Mouse (Mus musculus) right cerebral cortex, adult 2 months (tissue): ENCODE results near the gene Arhgap18.

ENCODE experiments used
- DNase-seq, 2 experiments: peaks; one replicate each; pipeline ENCODE4 v3.0.0; 2021 to 2022; ENCODE audit warnings: low spot score in 2 of 2

Gene Arhgap18

DNA sequence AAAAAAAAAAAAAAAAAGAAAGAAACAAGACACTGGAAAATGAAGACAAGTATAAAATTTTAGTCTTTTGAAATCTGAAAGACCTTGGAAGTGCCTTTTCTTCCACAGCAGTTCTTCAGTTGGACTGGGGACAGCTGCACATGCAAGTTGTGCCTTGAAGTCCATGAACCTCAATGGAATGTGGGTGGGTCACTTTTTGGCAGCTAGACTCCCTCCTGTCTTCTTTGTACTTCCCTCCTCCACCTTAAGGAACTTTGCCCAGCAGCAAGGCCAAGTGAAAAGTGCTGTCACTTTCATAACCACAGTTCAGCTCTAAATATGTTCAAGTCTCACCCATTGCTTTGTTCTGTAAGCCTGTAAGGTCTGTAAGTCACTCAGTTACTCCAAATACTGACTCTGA, 23.2 kb downstream of the Arhgap18 start:
- DNase-seq, result no peak

DNA sequence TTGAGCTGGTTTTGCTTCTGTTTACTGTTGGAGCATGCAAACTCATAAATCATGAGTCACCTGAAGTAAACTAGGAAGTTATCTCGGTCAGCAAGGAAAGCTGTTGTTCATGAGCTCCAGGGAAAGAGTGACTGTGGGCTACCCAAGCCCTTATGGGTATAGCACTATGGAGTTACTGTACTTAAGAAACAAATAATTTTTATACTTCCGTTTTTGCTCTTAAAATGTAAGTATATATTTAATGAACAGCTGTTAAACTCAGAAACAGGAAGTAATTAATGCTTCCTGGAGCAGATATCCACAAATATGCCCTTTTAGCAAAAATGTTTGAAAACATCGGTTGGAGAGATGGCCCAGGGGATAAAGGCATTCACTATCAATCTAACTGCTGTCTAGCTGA, 27.4 kb downstream of the Arhgap18 start:
- no peak for DNase-seq

DNA sequence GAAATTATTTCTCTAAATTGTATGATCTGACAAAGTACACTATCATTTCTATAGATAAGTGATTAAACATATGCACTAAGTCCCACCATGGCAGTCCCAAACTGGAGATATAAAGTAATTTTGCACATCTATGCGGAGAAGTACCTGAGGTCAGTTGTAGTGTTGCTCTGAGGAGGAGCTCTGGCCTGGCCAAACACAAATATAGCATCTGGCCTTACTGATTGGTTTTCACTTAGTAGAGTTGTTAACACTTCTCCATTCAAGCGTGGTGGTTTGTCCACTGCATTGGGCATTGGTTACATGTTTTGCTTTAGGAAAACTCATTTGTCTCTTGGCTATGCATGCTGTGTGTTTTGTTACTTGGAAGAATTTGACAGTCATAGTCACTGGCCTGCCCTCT, 36.5 kb downstream of the Arhgap18 start:
- DNase-seq, result no peak

DNA sequence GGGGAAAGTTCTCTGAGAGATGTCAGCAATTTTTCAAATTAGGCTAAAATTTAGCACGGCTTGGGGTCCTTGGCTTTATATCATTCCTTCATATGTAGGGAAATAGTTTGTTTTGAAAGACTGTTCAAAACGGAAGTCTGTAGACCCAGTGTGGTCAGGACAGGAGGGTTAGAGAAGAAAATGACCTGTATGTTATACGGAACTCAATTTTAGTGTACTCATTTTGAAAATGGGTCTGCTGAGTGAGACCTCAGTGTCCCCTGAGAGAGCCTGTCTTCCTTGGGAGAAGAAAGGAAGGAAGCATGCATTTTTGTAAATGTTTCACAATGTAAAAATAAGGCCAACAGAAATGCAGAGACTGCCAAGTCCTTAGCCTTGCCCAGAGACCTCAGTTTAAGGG, 38.6 kb downstream of the Arhgap18 start:
- DNase-seq, result no peak

DNA sequence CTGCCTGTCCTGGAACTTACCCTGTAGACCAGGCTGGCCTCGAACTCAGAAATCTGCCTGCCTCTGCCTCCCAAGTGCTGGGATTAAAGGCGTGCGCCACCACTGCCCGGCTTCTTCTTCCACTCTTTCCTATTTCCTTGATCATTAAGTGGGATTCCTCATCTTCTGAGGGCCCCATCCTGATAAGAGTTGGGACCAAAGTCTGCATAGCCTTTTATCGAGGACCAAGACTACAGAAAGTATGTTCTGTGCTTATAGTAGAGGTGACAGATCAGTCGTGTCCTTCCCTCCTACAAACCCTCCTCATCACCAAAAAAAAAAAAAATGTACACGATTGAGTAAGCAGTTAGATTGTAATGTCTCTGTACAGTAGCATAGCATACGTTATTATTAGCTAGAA, 39.8 kb downstream of the Arhgap18 start:
- no peak for DNase-seq

DNA sequence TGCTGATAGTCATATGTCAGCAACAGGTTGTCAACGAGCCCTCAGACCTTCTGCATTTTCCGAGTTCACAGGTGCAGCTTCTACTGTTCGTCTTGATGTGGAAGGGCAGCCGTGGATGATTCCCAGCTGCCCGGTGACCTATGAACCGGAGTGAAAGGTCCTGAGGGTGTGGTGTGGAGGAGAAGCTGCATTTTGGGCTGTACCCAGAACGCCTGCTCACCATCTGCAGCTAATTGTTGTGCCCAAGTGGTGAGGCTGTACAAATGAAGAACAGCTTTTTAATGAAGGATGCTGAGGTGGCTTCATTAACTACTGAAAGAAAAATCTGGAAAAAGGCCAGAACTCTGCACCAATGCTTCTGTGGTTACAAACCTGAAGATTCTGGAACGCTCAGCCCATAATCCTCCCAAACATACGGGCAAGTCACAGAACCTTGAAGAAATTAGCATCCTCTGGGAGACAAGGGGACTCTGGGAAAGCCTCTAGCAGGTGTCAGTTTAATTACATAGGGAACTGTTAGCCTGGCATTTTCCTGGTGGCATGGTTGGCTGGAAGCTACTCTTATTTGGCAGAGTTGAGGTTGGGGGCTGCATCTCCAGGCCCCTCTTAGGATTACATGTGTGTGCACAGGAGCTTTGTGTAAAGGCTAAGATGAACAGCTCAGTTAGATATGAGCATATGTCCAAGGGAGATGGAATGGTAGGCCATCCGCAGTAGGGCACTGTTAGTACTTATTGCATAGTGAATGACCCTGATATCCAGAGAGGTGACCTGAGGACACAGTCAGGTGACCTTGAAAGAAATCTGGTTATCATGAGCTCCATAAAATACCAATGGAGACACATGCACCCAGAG, 43.4 kb downstream of the Arhgap18 start:
- no peak for DNase-seq

DNA sequence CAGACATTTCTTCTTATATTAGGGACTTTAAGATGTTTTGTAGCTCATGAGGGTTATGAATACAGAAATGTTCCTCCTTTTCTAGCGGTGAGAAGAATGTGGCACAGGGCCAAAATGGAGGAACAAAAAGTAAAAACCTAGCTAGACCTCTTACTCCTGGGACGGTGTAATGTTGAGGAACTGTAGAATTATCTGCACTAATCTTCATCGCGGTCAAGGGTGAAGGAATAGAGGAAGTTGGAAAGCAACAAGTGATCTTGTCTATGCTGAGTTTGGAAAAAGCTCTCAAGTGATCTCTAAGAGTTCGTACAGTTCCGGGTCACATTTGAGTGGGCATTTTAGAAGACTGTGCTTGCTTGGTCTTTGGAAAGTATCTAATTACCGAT, 44.1 kb downstream of the Arhgap18 start:
- DNase-seq, result no peak

DNA sequence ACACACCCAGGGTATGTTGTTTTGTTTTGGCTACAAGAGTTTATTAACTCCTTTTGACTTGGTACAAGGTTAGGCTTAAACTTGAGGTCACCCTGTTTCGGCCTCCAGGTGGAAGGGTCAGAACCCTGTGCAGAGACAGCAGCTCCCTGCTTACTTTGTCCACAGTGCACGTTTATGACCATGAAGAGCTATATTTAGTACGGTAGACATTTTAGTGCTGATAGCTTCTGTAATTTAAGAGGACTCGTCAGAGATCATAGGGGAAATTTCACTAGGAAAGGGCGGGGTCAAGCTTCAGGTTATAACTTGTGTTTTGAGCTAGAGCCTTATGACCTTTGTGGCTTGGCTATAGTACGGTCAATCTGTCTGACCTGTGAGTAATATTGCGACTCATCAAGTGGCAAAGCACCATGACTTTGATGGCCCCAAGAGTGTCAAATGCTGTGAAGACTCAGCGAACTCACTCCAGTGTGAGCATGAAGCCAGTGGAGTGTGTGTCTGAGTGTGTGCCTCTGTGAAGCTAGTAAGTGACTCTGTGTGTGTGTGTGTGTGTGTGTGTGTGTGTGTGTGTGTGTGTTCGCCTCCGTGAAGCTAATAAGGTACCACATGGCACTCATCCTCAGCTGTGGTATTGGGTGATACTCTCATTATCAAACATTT, 45.7 kb downstream of the Arhgap18 start:
- no peak for DNase-seq

DNA sequence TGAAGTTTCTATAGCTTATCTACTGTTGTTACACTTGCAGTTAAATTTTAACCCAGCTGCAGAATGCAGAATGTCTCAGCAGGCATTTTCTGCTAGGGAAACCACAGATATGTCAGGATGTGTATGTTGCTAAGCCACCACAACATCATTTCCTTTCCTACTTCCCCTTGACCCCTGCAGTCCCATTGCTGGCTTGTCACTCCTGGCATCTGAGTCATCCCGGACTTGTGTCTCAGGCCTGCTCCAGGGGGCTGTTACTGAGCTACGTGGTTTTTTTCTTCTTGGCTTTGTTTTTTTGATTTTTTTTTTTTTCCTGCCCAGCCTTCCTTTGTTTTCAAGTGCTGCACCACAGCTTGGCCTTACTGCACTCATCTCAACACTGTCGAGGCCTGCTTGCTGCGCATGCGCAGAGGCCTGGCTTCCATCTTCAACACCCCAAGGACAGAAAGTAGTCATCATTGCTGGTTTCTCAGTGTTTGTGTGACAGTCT, 46.4 kb downstream of the Arhgap18 start:
- DNase-seq, result no peak

DNA sequence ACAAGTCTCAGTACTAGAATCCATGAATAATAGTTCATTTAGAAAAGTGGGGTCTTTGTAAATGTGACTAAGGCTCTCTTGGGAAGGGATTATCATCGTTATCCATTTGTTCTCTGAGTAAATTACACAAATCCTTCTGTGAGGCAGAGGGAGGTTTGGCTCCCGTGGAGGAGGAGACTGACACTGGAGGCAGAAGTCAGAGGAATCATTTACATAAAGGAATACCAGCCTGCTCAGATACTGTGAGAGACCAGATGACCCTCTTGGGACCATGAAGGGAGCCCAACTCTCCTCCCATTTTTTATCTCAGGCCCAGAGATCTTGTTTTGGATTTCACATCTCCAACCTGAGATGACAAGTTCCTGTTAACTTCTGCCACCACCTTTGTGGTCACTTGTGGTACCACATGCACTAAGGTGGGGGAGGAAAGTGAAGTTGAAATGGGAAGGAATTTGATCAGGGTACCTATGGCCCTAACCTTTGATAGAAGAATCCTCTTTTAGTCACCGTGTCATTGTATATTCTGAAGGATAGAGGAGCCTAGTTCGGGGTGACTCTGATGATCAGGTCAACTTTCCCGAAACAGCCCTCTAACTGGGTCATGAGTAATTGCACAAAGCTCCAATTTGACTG, 51.2 kb downstream of the Arhgap18 start:
- no peak for DNase-seq

DNA sequence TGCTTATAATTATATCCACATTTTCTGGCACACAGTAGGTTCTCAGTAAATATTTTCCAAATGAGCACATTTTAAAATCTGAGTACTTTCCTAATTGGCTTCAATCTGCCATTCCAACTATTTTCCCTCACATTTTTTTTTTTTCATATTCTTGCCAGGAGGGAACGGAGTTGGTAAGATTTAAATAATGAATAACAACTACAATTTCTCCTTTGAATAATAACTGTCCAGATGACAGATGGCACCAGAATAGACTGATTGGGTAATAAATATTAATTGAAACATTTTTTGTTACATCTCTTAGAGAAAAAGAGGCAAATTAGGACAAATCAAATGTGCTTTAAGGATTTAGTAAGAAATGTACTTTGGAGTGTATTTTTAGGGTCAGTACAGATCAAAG, 51.8 kb downstream of the Arhgap18 start:
- DNase-seq, result no peak

DNA sequence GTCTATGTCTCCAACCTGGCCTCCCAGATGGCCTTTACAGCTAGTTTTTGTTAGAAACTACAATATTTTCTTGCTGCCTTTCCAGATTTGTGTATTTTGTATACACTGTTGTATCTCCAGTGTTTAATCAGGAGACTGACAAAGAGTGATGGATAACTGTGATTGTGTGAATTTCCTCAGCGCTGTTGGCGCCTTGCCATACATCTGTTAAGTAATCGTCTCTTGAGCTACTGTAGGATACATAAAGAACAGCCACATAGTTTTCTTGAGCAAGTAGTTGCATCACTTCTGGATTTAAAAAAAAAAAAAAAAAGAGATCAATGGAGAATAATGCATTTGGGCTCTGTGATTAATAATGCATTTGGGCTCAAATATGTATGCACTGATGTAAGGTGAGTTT, 52.9 kb downstream of the Arhgap18 start:
- no peak for DNase-seq

DNA sequence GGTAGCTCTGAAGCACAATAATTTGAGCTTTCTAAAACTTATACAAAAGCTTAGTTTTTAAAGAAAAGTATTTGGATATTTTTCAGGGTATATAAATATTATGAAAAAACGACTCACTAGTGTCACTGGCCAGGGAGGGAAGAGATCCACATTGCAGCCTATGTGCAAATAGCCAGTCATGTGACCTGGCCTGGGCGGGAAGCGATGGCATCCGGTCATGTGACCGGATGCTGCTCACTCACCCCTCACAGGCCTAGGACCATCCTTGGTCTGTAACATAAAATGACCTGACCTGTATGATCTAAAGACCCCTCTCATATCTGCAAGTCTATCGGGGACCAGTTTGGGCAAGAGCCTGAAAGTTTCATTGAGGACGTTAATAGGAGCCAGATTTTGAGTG, 56.8 kb downstream of the Arhgap18 start:
- no peak for DNase-seq

DNA sequence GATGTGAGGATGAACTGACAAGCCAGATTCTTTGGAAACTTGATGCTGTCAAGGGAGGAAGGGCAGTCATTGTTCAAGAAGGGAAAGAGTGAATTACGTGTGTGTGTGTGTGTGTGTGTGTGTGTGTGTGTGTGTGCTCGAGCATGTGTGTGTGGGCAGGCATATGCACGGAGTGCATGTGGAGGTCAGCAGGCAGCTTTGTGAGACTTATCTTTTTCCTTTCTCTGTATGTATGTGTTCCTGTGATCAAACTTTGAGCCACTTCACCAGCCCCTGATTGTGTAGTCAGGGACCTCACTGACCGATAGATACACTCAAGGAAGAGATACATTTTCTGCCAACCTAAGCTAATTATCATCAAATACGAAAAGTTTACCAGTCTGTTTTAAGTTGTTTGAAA, 57.6 kb downstream of the Arhgap18 start:
- DNase-seq, result no peak

DNA sequence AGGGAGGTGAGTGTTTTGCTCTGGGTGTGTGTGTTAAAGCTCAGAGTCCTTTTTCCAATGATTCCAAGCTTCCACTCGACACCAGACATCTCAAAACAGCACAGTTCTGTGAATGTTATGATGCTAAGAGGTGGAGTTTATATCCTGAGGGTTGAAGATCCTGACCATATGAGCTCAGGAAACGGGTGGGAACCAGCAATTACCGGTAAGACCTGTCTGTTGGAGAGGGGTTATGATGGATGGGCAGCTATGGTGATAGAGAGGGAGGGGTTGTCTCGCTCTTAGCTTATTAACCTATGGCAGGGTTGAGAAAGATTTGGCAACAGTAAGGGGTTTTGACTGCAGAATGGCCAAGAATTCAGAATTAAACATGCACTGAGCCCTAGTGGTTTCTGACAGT, 58.1 kb downstream of the Arhgap18 start:
- no peak for DNase-seq

DNA sequence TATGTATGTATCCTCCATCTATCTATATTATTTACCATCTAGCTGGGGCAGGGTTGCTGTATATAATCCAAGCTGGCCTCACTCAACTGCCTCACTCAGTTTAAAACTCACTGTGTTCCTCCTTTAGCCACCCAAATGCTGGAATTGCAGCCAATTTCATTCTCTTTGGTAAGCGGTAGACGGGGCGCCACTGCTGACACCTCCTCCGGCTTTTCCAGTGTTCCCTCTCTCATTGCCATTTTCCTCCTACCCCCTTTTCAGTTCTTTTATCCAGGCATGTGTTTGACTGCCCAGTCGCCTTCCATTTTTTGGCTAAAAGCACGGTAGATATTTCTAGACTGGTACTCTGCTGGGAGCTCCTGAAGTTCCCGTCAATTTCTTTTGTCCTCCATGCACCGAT, 62.4 kb downstream of the Arhgap18 start:
- peak; percentile 50 to 73 for DNase-seq

DNA sequence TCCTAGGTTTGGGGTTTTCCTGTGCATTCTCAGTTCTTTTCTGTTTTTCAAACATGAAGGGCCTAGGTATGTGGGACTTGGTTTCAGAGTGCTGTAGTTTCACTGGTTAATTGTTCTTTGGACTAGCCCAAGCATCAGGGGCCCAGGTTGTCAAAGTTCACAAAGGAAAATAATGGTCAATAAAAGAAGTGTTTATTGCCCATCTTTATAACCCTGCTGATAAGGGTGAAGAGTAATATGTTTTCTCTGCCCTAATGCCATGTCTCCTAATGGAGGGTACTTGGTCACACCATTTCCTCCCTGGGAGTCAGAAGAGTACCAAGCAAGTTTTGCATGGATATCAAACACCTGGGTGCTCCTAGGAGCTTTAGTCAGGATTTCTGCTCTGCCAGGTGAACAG, 67.1 kb downstream of the Arhgap18 start:
- DNase-seq, result no peak

DNA sequence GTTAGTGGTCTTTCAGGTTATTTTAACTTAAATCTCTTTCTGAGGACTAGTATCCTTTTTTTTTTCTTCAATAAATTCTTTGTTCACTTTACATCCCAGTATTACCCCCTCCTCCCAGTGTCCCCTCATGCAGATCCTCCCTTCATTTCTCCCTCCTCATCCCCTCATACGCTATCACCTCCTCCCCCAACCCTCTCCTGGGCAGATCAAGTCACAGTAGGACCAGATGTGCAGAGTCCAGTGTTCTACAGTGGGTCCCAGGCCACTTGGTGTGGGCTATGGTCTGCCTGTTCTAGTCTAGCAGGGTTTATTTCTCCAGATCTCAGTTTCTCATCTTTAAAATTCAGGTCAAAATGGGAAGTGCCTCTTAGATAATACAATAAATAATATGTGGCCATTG, 67.7 kb downstream of the Arhgap18 start:
- DNase-seq, result no peak

DNA sequence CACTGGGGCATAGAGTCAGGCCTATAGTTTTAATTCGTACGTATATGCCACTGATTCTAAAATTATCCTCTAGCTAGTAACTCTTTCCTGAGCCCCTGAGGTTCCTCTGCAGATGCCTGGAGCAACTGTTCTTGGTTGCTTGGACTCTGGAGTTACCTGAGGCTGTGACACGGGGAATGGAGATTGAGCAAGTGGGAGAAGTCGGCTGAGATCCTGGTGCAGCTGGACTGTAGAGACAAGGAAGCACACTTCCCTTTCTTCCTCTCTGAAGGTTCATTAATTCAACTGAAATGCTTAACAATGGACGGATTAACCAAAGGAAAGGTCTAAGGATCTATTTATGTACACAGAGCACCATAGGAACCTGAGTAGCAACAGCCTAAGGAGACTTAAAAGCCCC, 70.8 kb downstream of the Arhgap18 start:
- DNase-seq, result no peak

DNA sequence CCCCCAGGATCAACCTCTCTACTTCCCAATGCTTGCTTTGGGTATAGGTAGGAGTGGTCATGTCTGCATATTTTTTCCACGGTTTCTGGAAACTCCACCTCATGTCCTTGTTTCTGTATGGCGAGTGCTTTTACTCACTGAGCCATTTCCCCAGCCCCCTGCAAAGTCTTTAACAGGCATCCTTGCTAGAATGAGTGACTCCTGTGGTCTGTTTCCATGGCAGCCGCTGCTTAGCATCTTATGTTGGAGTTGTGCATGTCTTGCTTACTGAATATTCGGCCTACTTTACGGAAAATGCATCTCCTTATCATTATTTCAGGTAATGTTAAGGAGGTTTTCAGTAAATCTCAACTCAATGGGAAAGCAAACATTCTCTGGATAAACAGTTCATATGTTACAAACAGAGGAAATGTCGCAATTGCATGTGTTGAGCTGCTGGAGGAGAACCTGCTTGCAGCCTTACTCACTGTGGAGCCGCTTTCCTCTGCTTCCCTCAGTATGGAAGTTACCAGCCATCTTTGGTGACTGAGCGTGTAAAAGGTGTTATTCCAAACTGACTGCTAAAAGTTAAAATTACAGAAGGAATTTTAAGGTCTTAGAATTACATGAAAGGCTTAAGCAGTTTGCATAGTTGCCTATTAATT, 72.1 kb downstream of the Arhgap18 start:
- DNase-seq, result peak; percentile 39 to 41

DNA sequence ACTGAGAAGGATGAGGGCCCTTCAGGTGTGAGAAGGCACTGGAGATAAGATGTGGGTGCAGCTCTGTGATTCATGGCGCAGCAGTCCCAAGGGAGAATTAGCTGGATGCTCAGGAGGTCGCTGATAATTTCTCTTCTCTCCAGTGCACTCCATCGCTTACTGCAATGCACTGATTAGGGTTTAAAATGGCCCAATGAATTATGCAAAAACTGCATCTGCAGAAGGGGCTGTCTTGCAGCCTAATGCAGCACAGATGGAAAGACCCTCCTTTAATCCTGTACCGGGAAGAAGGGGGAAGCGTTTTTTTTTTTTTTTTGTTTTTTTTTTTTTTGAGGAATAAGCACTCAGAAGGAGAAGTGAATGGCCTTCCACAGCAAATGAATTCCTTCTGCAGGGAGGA, 74.1 kb downstream of the Arhgap18 start:
- no peak for DNase-seq

DNA sequence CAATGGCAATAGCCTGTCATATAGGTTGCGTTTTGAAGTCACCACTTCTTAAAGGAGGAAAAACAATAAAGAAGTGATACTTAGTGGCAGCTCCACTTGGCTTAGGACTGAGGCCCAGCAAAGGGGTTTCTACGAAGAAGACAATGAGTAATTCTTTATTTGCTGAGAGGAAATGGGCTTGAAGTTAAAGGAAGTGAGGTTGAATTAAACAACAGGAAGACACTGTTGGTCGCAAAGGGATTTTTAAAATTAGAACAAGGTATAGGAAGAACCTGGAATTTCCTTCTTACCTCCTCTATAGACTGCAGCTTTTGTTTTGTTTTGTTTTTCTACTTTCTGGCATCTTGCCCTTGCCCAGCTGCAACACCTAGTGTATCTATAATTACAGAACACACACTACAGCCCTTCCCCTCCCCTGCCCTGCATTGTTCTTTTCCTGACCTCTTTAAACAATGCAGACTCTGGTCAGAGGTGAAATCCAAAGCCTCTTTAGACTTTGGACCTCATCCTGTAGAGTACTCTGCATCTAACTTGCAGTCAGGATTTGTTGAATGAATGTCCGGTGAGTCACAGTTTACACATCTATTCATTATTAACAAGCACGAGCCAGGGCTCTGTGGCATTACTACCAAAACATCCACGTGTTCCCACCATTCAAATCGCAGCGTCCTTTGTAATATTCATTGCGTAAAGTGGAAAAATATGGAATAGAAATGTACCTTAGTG, 75.4 kb downstream of the Arhgap18 start:
- DNase-seq, result no peak
